Mouse (Mus musculus) forebrain, embryonic 16.5 days (tissue): Measurements from ENCODE around the gene Vmn2r73. TPM values are rescaled to one million over a fixed set of nuclear protein-coding genes. Genes with fewer than 3 reads are reported as not detected.
"Not testable (repeated sequence)": the region's sequence is repeated elsewhere in the genome, so short reads cannot be mapped to it uniquely, and the experiment has no call there.

Source experiments
- ATAC-seq: fragments of 200-750 bp; cut with Nextera tagmentation; 2 replicates; pipeline ENCODE4 v1.8.0; 2017; ENCODE audit warnings: mild to moderate bottlenecking, moderate library complexity
- H3K27ac ChIP-seq: fragments of 300-500 bp; sonication (generic); 2 replicates; pipeline ENCODE4 v1.5.1; 2014; ENCODE audit warnings: low read length, control low read depth
- H3K27me3 ChIP-seq: fragments of 300-500 bp; sonication (generic); replicated peaks from 2 replicates; pipeline ENCODE4 v1.6.1; 2014; ENCODE audit warnings: low read length; ENCODE audit not compliant: control insufficient read depth, insufficient read depth
- H3K36me3 ChIP-seq: fragments of 300-500 bp; sonication (generic); 2 replicates; pipeline ENCODE4 v1.6.1; 2014; ENCODE audit not compliant: control insufficient read depth, insufficient read depth
- H3K4me1 ChIP-seq: fragments of 300-500 bp; sonication (generic); replicated peaks from 2 replicates; pipeline ENCODE4 v1.6.1; 2014; ENCODE audit warnings: low read length; ENCODE audit not compliant: control insufficient read depth, insufficient read depth
- H3K4me2 ChIP-seq: fragments of 300-500 bp; sonication (generic); 2 replicates; pipeline ENCODE4 v1.6.1; 2014; ENCODE audit warnings: mild to moderate bottlenecking, low read length, control low read depth
- H3K4me3 ChIP-seq: fragments of 300-500 bp; sonication (generic); replicated peaks from 2 replicates; pipeline ENCODE4 v1.5.1; 2014; ENCODE audit warnings: mild to moderate bottlenecking, low read length, control low read depth
- H3K9ac ChIP-seq: fragments of 300-500 bp; sonication (generic); replicated peaks from 2 replicates; pipeline ENCODE4 v1.6.1; 2014; ENCODE audit warnings: low read depth, low read length, control low read depth
- H3K9me3 ChIP-seq: fragments of 300-500 bp; sonication (generic); 2 replicates; pipeline ENCODE4 v1.6.1; 2016; ENCODE audit warnings: low read length; ENCODE audit not compliant: control insufficient read depth
- WGBS: fragments of 180-500 bp; shearing (Covaris S2); extraction: QIAGEN DNeasy Blood & Tissue Kit; methylation state at CpG from one replicate; pipeline ENCODE4 v1.1.7; 2014; 5-methylcytosine and 5-hydroxymethylcytosine counted together
- polyA plus RNA-seq: library from polyadenylated mRNA; unstranded; fragments of >200 nt; fragmentation: Nextera tagmentation; extraction: Ambion mirVana; gene quantifications from 2 replicates; pipeline ENCODE4 v1.2.1, GENCODE M21; 2015

Vmn2r73 gene
- polyA plus RNA-seq = not detected in 2 replicates

DNA sequence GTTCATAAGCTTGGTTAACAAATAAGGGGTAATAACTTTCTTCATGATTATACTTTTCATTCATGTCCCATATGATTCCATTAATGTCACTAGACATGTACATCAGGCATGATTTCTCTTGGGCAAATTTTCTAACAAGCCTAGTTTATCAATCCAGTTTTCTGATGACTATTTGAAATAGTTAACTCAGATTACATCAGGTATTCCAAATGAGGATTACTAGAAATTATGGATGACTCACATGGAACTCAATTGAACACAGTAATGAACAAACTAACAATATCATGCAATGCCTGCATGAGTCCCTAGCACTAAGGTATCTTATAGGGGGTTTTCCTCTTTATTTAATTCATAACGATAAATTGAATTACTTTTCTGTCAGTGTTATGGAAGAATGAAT is at the start of gene Vmn2r73:
TSS of gene Vmn2r73 (minus strand) at position 101 of the 400 bp plus-strand sequence.
- ATAC-seq = no peak

GRCm38 (mm10) chr7:85840090-85840948 is 35.7 kb downstream of the Vmn2r73 start:
- H3K36me3 ChIP-seq = no peaks in the 10 kb centered on the region
- H3K9me3 ChIP-seq = no peaks in the 10 kb centered on the region
- H3K4me2 ChIP-seq = no peak overlapping the region
- H3K9ac ChIP-seq = no peak overlapping the region
- no peak overlapping the region for H3K27ac ChIP-seq
- H3K4me3 ChIP-seq = no peak overlapping the region
- no peak for ATAC-seq
- H3K4me1 ChIP-seq = no peaks in the 10 kb centered on the region
- H3K27me3 ChIP-seq = no peaks in the 10 kb centered on the region
- WGBS = 38% methylated on average over 2 of the region's 2 CpGs

More for the DNA sequence above, at the start of gene Vmn2r73:
- no peak within 1 kb of the TSS for H3K4me2 ChIP-seq
- H3K9me3 ChIP-seq = no peaks in the 10 kb centered on the region
- no peak within 1 kb of the TSS for H3K27ac ChIP-seq
- H3K36me3 ChIP-seq = no peaks in the 10 kb centered on the region
- WGBS = 74% methylated on average over 1 of the region's 1 CpGs
- H3K4me3 ChIP-seq = no peak within 1 kb of the TSS
- no peaks in the 10 kb centered on the region for H3K27me3 ChIP-seq
- no peak within 1 kb of the TSS for H3K9ac ChIP-seq
- no peaks in the 10 kb centered on the region for H3K4me1 ChIP-seq

DNA sequence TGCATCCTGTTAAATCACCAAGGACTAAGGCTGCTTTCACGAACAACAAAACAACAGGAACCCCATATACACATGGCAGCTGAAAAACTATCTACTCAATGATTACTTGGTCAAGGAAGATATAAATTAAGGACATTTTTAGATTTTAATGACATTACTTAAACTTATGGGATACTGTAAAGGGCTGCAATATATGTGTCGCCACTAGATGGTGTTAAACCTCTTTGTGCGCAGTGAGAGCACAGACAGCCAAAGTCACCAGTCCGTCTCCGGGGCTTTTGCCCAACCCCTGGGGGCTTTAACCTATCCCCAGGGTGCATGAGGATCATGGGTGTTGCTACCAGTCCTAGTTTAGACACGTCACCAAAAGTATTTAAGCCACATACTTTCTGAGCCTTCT is 58.0 kb downstream of the Vmn2r73 start:
- 16% methylated on average over 6 of the region's 6 CpGs for WGBS
- H3K27ac ChIP-seq, H3K4me1 ChIP-seq, H3K4me2 ChIP-seq, H3K9ac ChIP-seq, H3K9me3 ChIP-seq, H3K4me3 ChIP-seq, H3K27me3 ChIP-seq, H3K36me3 ChIP-seq, ATAC-seq: not testable (repeated sequence)

Other genes starting within 250 kb of the Vmn2r73 start
- gene Vmn2r72, start 121.2 kb downstream of the Vmn2r73 start, polyA plus RNA-seq = not detected in 2 replicates
- gene Vmn2r74, start 85.4 kb upstream of the Vmn2r73 start, polyA plus RNA-seq = not detected in 2 replicates